8 mouse cellular contexts compared by ENCODE assay signal in genomic region chr11:64898758-64899586, GRCm38 (mm10).
DNase-seq lines count a peak whose midpoint lies in the region; ATAC-seq and TF ChIP-seq lines count a peak whose summit lies in the region.

No protein-coding gene starts in this region.

- TF ChIP-seq CTCF in midbrain, postnatal 0 days (IDR thresholded peaks at IDR 0.05), result peak; percentile 92

- peak; percentile 81 for DNase-seq in forebrain, embryonic 11.5 days (ENCODE audit: low spot score)
- DNase-seq in c-Kit-positive CD71-positive TER-119-negative erythroid progenitor cells, embryonic 14.5 days (ENCODE audit: low read depth), result peak; percentile 40
- DNase-seq in frontal cortex, postnatal 10 days (ENCODE audit: low spot score in 2 of 2), result peak; percentile 40 to 68
- peak; percentile 67 to 77 for DNase-seq in left cerebral cortex, postnatal 10 days (ENCODE audit: extremely low spot score in 1 of 2, low spot score in 2 of 2)
- peak; percentile 75 for DNase-seq in midbrain, postnatal 0 days (ENCODE audit: low spot score)
- peak; percentile 13 to 22 for DNase-seq in spleen, postnatal 36 days (ENCODE audit: low spot score in 2 of 2)

- ATAC-seq in forebrain, embryonic 11.5 days (replicated peaks; ENCODE audit: low FRiP score), result no peak
- no peak for ATAC-seq in forebrain, embryonic 12.5 days (ENCODE audit: low FRiP score)
- ATAC-seq in intestine, embryonic 15.5 days, result peak; percentile 56; the same call in 1 of the 2 replicates
- ATAC-seq in midbrain, postnatal 0 days (ENCODE audit: low FRiP score), result no peak

- no peaks in the 10 kb centered on the region; the same call in 1 of the 2 replicates for H3K27me3 ChIP-seq in forebrain, embryonic 11.5 days (ENCODE audit: control insufficient read depth, insufficient read depth, low read length)
- H3K27me3 ChIP-seq in forebrain, embryonic 12.5 days, result peaks cover 22% of the 10 kb centered on the region
- no peaks in the 10 kb centered on the region for H3K27me3 ChIP-seq in intestine, embryonic 15.5 days (replicated peaks)
- no peaks in the 10 kb centered on the region for H3K27me3 ChIP-seq in midbrain, postnatal 0 days (ENCODE audit: insufficient read depth, low read length)

- 42% methylated on average over 17 of the region's 17 CpGs for WGBS in forebrain, embryonic 11.5 days
- WGBS in forebrain, embryonic 12.5 days, result 44% methylated on average over 17 of the region's 17 CpGs
- WGBS in intestine, embryonic 15.5 days, result 24% methylated on average over 17 of the region's 17 CpGs
- WGBS in midbrain, postnatal 0 days, result 44% methylated on average over 17 of the region's 17 CpGs

- no peak overlapping the region for H3K27ac ChIP-seq in forebrain, embryonic 11.5 days (ENCODE audit: low read depth, low read length)
- no peak overlapping the region for H3K27ac ChIP-seq in forebrain, embryonic 12.5 days
- no peak overlapping the region for H3K27ac ChIP-seq in intestine, embryonic 15.5 days
- H3K27ac ChIP-seq in midbrain, postnatal 0 days (ENCODE audit: low read depth, low read length), result no peak overlapping the region

- intact Hi-C loops in left cerebral cortex, postnatal 10 days (cut with DNase I), result loop anchor here (5.0 to 10.0 kb wide), 2 partner anchors 154 to 977 kb away; partner anchors contain the start of gene Hs3st3b1

- no peaks in the 10 kb centered on the region for H3K36me3 ChIP-seq in forebrain, embryonic 11.5 days (ENCODE audit: control insufficient read depth, insufficient read depth, low read length)
- no peaks in the 10 kb centered on the region for H3K36me3 ChIP-seq in forebrain, embryonic 12.5 days (replicated peaks)
- no peaks in the 10 kb centered on the region for H3K36me3 ChIP-seq in intestine, embryonic 15.5 days
- H3K36me3 ChIP-seq in midbrain, postnatal 0 days (ENCODE audit: insufficient read depth, low read length), result no peaks in the 10 kb centered on the region

- H3K4me2 ChIP-seq in forebrain, embryonic 11.5 days (ENCODE audit: low read depth, low read length, severe bottlenecking), result no peak overlapping the region
- no peak overlapping the region for H3K4me2 ChIP-seq in forebrain, embryonic 12.5 days
- no peak overlapping the region for H3K4me2 ChIP-seq in intestine, embryonic 15.5 days (replicated peaks)
- no peak overlapping the region for H3K4me2 ChIP-seq in midbrain, postnatal 0 days (ENCODE audit: low read depth, low read length, poor library complexity, severe bottlenecking)

- H3K9ac ChIP-seq in forebrain, embryonic 11.5 days (ENCODE audit: low read length), result no peak overlapping the region
- no peak overlapping the region for H3K9ac ChIP-seq in forebrain, embryonic 12.5 days
- no peak overlapping the region for H3K9ac ChIP-seq in intestine, embryonic 15.5 days
- no peak overlapping the region for H3K9ac ChIP-seq in midbrain, postnatal 0 days (replicated peaks; ENCODE audit: low read length, poor library complexity, severe bottlenecking)

- H3K4me3 ChIP-seq in forebrain, embryonic 11.5 days (ENCODE audit: low read depth, low read length), result no peak overlapping the region
- H3K4me3 ChIP-seq in forebrain, embryonic 12.5 days (replicated peaks), result no peak overlapping the region
- no peak overlapping the region for H3K4me3 ChIP-seq in intestine, embryonic 15.5 days (replicated peaks)
- no peak overlapping the region for H3K4me3 ChIP-seq in midbrain, postnatal 0 days (ENCODE audit: low read depth, low read length)

- no peaks in the 10 kb centered on the region for H3K9me3 ChIP-seq in forebrain, embryonic 11.5 days (ENCODE audit: control insufficient read depth, low read length)
- no peaks in the 10 kb centered on the region for H3K9me3 ChIP-seq in forebrain, embryonic 12.5 days
- no peaks in the 10 kb centered on the region for H3K9me3 ChIP-seq in intestine, embryonic 15.5 days
- no peaks in the 10 kb centered on the region for H3K9me3 ChIP-seq in midbrain, postnatal 0 days (ENCODE audit: low read length)

- 0 out of 2 replicates have a peak, but pooled peaks cover 2% of the 10 kb centered on the region for H3K4me1 ChIP-seq in forebrain, embryonic 11.5 days (replicated peaks; ENCODE audit: control insufficient read depth, insufficient read depth, low read length)
- H3K4me1 ChIP-seq in forebrain, embryonic 12.5 days, result peaks cover 7% of the 10 kb centered on the region; the same call in 1 of the 2 replicates
- H3K4me1 ChIP-seq in intestine, embryonic 15.5 days (replicated peaks), result no peaks in the 10 kb centered on the region
- H3K4me1 ChIP-seq in midbrain, postnatal 0 days (ENCODE audit: insufficient read depth, low read length), result no peaks in the 10 kb centered on the region

Comparison
In these comparisons a context has a peak if more than half of its experiments do, and no peak if none do; other contexts are left out.
1. DNase-seq: peak in every context shown above with its lines; median percentile 81 in forebrain, embryonic 11.5 days; 75 in midbrain, postnatal 0 days; 72 in left cerebral cortex, postnatal 10 days; 54 in frontal cortex, postnatal 10 days; 40 in c-Kit-positive CD71-positive TER-119-negative erythroid progenitor cells, embryonic 14.5 days; 18 in spleen, postnatal 36 days.